Mouse (Mus musculus): ENCODE data around the gene Nav1.
"Not testable (repeated sequence)": the region's sequence is repeated elsewhere in the genome, so short reads cannot be mapped to it uniquely, and the experiment has no call there.

The Nav1 gene

GRCm38 (mm10) chr1:135493862-135494261 lies 113.2 kb downstream of the Nav1 start:
- no peak for DNase-seq (ENCODE audit: extremely low read depth, insufficient read length, low spot score)

DNA sequence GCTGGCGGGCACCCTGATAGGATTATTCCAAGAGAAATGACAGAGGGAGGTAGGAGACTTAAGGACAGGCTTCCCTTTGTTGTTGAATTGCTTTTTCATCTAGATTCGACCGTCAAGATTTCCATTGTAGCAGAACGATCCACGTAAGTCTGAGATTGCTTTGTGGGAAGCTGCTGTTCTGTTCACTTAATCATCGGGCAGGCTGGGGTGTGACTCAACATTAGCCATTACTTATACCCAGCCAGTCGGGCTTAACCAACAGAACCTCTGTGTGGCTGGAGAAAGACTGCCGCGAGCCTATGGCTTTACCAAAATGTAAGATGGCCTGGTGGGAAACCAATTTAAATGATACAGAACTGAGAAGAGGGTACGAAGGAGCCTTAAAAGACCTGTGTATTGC lies 114.7 kb downstream of the Nav1 start:
- DNase-seq (ENCODE audit: extremely low read depth, insufficient read length, low spot score), result peak; percentile 70

DNA sequence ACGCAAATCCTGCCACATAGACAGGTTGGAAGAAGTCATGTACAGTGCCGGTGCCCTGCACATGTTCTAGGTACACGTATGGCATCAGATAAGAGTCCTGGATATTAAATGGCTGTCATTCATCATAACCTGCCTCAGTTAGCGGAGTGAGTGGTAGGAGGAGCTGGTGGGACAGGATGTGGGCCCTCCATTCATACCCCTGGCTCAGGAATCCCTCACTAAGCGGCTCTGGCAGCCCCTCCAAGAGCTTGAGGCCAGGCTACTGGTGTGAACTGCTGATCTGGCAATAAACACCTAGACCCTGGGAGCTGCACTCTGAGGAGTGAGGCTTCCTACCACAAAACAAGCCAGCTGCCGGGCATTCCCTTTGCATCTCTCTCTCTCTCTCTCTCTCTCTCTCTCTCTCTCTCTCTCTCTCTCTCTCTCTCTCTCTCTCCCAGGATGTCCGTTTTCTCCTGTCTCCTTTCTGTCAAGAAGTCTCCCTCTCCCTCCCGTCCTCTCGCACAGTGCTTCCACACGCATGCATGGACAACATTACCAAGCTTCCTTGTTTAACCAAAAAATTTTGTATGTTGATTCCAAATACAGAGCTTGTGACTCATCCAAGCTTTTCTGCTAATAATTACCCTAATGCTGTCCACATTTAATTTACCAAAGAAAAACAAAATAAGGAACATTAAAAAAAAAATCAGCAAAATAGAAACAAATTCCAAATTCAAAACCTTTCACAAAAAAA lies 116.0 kb downstream of the Nav1 start:
- peak; percentile 33 for DNase-seq (ENCODE audit: extremely low read depth, insufficient read length, low spot score)

GRCm38 (mm10) chr1:135488879-135489278 lies 118.2 kb downstream of the Nav1 start:
- DNase-seq (ENCODE audit: extremely low read depth, insufficient read length, low spot score), result no peak

- peak; percentile 34 for DNase-seq (ENCODE audit: extremely low read depth, insufficient read length, low spot score)
These were observed 121.9 kb downstream of the Nav1 start for GRCm38 (mm10) chr1:135485179-135485578.

DNA sequence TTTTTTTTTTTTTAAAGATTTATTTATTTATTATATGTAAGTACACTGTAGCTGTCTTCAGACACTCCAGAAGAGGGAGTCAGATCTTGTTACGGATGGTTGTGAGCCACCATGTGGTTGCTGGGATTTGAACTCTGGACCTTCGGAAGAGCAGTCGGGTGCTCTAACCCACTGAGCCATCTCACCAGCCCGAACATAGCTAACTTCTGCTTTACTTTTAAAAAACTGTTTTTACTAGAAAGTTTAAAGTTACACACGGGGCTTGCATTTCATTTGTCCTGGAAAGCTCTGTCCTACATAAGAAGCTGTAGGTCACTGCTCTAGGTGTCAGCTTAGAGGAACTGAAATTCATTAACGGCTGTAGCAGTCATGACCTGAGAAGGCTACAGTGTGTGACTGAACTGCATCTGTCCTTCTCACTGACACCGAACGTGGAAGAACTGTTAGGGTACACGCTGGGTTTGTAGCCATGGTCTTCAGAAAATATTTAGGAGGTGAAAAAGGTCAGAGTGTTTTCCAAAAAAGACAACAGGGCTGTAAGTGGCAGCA lies 122.5 kb downstream of the Nav1 start:
- DNase-seq (ENCODE audit: extremely low read depth, insufficient read length, low spot score), result not testable (repeated sequence)

GRCm38 (mm10) chr1:135483971-135484370 lies 123.1 kb downstream of the Nav1 start:
- DNase-seq (ENCODE audit: extremely low read depth, insufficient read length, low spot score), result peak; percentile 68

DNA sequence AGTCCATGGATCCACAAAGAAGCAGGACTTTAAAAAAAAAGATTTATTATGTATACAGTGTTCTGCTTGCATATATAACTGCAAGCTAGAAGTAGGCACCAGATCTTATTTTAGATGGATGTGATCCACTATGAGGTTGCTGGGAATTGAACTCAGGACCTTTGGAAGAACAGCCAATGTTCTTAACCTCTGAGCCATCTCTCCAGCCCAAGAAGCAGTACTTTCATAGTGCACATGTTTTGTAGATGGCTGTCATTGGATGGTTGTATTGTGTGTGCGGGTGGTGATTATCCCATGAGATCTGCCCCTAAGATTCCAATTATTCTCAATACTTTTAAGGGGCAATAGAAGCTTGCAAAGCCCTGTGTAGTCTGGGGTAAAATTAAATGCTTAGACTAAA lies 124.4 kb downstream of the Nav1 start:
- no peak for DNase-seq (ENCODE audit: extremely low read depth, insufficient read length, low spot score)

GRCm38 (mm10) chr1:135481656-135482055 lies 125.4 kb downstream of the Nav1 start:
- DNase-seq (ENCODE audit: extremely low read depth, insufficient read length, low spot score), result no peak

GRCm38 (mm10) chr1:135480815-135481214 lies 126.3 kb downstream of the Nav1 start:
- no peak for DNase-seq (ENCODE audit: extremely low read depth, insufficient read length, low spot score)

GRCm38 (mm10) chr1:135475571-135475895 lies 131.6 kb downstream of the Nav1 start:
- no peak for DNase-seq (ENCODE audit: extremely low read depth, insufficient read length, low spot score)

DNA sequence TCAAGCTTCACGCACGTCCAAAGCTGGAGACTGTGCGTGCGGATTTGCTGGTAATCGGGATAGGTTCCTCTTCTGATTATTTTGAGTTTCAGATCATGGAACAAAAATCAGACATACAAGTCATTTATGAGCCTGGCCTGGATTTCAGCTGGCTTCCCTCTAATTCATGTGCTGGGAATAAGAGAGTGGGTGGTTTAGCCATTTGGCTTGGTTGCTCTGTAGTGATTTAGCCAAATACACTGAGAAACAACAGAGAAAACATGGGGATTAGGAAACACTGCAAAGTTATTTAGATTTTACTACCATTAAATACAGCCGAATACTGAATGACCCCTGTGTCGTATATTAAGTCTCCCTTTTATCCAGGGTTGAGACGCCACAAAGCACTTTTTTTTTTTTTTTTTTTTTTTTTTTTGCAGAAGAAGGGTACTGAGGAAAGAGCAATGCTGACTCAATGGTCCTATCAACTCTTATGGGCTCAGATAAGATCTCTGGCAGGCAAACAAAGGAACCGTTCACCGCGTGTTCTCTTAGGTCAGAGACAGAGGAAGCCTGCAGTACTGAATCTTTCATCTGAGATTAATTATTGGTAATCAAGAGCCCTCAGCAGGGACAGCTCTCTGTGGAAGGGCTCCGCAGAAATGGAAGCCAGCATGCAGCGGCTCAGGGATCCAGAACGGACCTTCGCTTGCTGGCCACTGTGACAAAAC lies 132.1 kb downstream of the Nav1 start:
- no peak for DNase-seq (ENCODE audit: extremely low read depth, insufficient read length, low spot score)

DNA sequence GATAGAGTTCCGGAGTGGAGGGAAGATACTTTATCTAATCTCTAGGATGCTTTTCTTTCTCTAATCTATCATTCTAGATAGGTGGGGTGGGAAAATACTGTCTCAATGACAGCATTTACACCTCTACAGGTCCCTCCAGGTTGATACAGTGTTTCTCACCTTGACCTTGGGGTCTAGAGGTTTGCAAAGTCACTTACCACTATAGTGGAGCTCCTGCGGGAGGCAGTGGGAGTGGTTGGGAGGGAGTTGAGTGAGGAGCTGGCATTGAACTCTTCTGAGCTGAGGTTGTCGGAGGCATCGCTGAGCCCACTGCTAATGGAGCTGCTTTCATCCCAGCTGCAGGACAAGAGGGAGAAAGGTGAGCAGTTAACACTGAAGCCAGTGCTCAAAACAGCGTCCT lies 134.6 kb downstream of the Nav1 start:
- DNase-seq (ENCODE audit: extremely low read depth, insufficient read length, low spot score), result no peak

- no peak for DNase-seq (ENCODE audit: extremely low read depth, insufficient read length, low spot score)
These were observed 135.4 kb downstream of the Nav1 start for GRCm38 (mm10) chr1:135471742-135472141.

- no peak for DNase-seq (ENCODE audit: extremely low read depth, insufficient read length, low spot score)
These were observed 136.5 kb downstream of the Nav1 start for GRCm38 (mm10) chr1:135470546-135470945.

- DNase-seq (ENCODE audit: extremely low read depth, insufficient read length, low spot score), result peak; percentile 39
These were observed 139.6 kb downstream of the Nav1 start for GRCm38 (mm10) chr1:135467462-135467861.

GRCm38 (mm10) chr1:135466935-135467334 lies 140.2 kb downstream of the Nav1 start:
- peak; percentile 85 for DNase-seq (ENCODE audit: extremely low read depth, insufficient read length, low spot score)

DNA sequence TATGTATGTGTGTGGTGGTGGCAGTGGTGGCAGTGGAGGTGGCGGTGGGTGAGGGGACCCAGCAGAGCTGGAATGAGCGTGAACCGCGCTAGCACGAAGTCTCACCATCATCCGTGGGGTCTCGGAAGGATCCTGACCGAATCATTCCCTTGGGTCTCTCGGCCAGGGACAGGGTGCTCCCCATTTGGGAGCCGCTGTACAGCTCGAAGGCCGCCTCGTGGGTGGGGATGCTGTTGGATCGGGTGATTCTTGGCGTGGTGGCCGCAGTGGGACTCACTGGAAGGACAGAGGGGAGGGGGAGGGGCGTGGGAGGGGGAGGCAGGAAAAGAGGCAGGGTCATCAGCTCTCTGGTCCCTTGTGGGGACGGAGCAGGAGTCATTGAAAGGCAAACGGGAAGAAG lies 141.4 kb downstream of the Nav1 start:
- DNase-seq (ENCODE audit: extremely low read depth, insufficient read length, low spot score), result no peak

DNA sequence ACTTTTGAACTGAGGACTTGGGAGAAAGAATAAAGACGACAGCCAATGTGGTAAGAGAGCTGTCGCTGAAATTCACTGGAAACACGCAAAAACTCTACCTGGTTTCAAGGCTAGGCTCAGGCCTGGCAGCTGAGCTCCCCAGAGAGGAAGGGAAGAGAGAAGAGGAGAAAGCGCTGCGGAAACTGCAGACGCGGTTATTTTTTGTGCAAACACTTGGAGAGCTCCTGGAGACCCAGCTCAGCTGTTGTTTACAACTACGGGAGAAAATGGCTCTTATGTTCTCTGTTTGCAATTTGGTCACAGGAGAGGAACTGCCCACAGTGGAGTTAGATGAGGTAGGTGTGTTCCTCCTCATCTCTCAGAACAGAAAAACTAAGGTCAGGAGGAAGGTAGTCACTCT lies 144.4 kb downstream of the Nav1 start:
- no peak for DNase-seq (ENCODE audit: extremely low read depth, insufficient read length, low spot score)

GRCm38 (mm10) chr1:135462304-135462703 lies 144.8 kb downstream of the Nav1 start:
- DNase-seq (ENCODE audit: extremely low read depth, insufficient read length, low spot score), result no peak

DNA sequence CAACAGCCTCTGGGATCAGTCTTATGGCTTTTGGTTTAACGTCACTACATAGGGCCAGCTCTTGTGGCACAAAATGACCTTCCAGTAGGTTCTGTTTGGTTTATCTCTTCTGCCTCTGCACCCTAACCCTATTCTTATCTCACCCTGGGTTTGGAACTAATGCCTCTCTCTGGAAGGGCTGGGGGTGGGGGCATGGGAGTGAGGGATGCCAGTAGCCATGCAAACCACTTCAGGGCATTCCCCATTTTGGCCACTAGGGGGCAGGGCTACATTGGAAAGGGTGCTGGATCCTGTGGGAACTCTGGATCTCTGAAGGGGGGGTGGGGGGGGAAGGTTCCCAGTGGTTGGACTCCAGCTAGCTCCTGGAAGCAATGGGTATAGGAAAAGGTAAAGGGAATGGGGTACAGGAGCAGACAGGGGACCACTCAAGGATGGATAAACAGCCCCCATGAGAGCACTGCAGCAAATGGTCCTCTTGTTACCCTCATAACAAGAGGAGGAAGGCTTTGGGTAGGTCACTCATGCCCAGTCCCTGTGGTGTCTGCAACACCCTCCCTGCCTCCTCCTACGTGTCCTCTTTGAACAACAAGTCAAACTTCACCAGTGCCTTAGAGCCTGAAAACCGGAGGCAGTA lies 145.9 kb downstream of the Nav1 start:
- no peak for DNase-seq (ENCODE audit: extremely low read depth, insufficient read length, low spot score)

DNA sequence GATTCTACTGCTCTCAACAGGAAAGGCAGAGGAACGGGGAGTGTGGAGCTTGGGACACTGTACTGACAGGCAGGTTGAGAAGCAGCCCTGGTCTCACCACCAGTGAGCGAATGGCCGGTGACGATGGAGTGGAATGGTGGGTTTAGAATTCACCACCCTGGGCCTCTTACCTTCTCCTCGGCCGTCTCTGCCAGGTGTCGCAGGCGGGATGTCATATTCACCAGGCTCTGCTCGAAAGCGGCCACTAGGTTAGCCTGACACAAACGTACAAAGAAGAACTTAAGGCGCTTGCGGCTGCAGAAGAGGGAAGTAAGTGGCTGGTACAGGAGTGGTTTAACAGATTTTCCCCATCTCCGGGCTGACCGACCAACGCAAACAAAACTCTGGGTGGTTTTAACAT lies 146.6 kb downstream of the Nav1 start:
- DNase-seq (ENCODE audit: extremely low read depth, insufficient read length, low spot score), result no peak
